Mouse (Mus musculus) C2C12 (cell line): ENCODE measurements at regions not wholly inside any gene's neighbourhood (a gene's known extent, or its start where the extent isn't known, plus 50 kb on each side); places are given as distances from the start of the nearest gene placed in this dataset.

Experiments used
- CTCF ChIP-seq: IDR thresholded peaks from one replicate; pipeline ENCODE4 v1.5.1; 2011; ENCODE audit not compliant: control insufficient read depth, insufficient read depth, insufficient read length
- USF1 ChIP-seq: IDR thresholded peaks from one replicate; pipeline ENCODE4 v1.6.1; 2011; ENCODE audit warnings: low read depth, mild to moderate bottlenecking, control low read depth, moderate library complexity

DNA sequence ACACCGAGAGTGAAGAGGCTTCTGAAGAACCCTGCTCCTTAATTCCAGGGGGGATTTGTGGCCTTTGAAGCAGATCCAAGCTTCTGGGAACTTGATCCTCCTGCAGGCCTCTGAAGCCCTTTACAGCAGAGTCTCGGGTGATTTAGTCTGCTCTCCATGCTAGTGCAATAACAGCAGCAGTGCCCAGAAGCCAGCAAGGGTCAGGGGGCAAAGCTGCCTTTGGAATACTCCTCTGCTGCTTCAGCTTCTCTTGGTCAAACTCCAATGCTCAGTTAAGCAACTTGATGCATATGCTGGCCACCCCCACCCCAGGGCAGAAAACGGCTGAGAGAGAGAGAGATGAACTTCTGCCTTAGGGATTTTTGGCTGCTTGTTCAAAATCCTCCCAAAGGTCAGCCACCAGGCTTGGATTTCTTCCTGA, 82.8 kb upstream of the N4bp1 start:
- TF ChIP-seq CTCF (no peak), USF1 (no peak)
